Mouse (Mus musculus) R1 (cell line): ENCODE data around the gene Irf2bp1.

ENCODE experiments used
- DNase-seq: peaks from one replicate; pipeline ENCODE4 v3.0.0-alpha.2; 2018; ENCODE audit warnings: low read depth, low spot score

The Irf2bp1 gene

GRCm38 (mm10) chr7:19000421-19000820, 3.4 kb upstream of the Irf2bp1 start:
- no peak for DNase-seq

DNA sequence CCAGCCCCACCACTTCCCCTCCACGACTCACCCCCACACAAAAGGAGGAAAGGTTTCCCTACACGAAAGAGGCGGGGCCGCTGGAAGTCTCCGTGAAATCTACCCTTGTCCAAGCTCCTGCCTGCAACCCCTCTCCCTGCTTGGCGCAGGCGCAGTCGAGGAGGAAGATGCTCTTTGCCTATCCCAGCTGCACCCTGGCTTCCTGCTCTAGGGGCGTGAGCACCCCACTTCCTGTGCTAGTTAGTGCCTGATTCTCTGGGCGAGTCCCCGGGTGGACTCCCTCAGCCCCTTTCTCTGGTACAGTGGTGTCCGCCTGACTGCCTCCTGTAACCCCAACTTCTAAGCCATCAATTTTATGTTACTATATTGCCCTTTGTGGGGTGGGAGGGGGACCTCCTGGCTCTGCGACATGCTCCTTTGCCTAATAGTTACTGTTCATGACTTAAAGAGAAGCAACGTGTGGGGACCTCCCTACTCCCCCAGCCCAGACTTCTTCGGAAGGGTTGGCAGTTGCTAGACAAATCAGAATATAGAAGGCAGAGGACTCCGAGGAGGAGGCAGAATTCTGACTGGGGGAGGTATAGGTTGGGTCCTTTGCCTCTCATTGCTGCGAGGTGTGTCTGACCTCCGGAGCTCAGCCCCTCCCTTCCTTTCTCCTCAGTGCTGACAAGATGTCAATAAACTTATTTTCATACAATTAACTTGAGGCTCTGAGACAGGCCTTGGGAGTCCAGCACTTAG, 2.6 kb upstream of the Irf2bp1 start:
- peak; percentile 89 for DNase-seq

DNA sequence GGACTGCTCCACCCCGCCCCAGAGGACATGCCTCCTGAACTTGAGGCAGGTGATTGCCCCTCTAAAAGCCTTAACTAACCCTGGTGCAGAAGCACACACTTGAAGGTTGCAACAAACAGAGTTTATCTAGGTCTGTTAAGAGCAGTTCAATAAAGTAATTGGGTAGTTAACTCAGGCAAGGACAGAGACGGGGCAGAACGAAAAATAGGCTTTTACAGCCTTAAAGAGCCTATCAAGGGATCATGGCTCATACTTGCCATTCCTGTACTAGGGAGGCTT, 2.1 kb upstream of the Irf2bp1 start:
- DNase-seq, result no peak

DNA sequence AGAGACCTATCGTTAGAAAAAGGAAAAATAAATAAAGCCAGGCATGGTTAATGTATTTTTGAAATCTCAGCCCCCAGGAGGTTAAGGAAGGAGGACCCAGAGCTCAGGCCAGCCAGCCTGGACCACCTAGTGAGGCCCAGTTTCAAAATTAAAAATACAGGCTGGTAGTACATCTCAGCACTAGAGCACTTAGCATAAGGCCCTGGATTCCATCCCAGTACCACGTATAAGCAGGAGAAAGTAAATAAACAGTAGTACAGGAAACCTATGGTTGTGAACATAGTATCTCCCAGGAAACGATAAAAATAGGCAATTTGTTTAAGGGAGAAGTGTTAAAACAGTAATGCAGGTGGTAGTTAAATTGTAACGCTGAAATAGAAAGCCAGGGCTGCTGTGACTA, 1.7 kb upstream of the Irf2bp1 start:
- no peak for DNase-seq

- DNase-seq, result peak; percentile 98
These were observed 871 bp upstream of the Irf2bp1 start for GRCm38 (mm10) chr7:19002848-19003498.

DNA sequence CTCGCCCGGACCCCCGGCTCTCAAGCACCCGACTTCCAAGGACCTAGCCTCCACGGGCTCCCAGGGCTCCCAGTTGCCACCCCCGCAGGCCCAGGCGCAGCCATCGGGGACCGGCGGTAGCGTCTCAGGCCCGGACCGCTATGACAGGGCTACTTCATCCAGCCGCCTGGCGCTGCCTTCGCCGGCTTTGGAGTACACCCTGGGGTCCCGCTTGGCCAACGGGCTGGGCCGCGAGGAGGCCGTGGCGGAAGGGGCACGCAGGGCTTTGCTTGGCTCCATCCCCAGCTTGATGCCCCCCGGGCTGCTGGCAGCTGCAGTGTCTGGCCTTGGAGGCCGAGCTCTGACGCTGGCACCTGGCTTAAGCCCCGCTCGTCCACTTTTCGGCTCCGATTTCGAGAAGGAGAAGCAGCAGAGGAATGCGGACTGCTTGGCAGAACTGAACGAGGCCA, 811 bp downstream of the Irf2bp1 start:
- peak; percentile 54 for DNase-seq

DNA sequence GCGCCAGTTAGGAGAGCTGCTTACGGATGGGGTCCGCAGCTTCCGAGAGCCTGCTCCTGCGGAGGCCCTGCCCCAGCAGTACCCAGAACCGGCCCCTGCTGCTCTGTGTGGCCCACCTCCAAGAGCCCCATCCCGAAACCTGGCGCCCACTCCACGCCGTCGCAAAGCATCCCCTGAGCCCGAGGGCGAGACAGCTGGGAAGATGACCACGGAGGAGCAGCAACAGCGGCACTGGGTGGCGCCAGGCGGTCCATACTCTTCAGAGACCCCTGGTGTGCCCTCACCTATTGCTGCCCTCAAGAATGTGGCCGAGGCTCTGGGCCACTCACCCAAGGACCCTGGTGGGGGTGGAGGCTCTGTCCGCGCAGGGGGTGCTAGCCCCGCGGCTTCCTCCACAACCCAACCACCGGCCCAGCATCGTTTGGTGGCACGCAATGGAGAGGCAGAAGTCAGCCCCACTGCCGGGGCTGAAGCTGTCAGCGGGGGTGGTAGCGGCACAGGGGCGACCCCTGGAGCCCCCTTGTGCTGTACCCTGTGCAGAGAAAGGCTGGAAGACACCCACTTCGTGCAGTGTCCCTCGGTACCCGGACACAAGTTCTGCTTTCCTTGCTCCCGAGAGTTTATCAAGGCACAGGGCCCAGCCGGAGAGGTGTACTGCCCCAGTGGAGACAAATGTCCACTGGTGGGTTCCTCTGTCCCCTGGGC, 1.7 kb downstream of the Irf2bp1 start:
- DNase-seq, result no peak

- peak; percentile 90 for DNase-seq
These were observed 2.6 kb downstream of the Irf2bp1 start for GRCm38 (mm10) chr7:19006476-19006875.

DNA sequence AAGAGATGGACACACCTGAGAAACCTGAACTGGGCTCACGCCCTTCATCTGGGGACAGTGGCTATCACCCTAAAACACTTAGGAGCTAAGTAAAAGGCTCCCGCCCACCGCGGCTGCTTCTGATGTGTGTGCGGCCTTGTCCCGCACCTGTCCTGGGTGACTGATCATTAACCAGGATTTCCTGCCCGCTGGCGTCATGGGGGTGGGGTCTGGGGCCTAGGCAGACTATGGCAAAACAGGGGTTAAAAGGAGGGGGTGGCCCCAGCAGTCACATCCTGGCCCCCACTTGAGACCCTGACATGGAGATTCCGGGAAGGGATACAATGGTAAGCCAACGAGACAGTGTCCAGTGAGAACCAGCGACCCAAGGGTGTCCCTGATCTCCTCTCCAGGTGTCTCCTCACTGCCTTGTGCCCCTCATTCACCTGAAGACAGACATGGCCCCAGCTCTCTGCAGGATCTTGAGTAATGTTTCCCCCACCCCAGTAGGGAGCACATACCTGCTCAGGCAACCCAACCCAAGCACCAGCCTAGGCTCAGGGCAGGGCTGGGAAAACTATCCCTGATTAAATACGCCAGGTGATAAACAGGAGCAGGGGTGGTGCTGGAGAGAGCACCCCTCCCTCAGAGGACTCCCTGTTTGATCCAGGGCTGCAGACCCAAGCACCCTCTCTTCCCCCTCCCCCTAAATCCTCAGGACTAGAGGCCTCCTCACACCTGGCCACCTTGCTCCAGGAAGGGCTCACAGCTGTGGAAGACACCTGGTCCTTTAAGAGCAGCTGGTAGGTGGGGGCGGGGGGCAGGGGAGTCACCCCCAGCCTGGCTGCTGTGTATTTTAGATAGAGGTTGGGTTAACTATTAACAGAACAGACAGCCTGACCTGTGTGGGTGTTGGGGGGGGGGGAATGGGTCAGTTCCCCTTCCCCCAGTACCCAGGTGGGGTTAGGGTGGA, 3.5 kb downstream of the Irf2bp1 start:
- DNase-seq, result no peak

- DNase-seq, result no peak
These were observed 6.7 kb downstream of the Irf2bp1 start for GRCm38 (mm10) chr7:19010581-19010980.

DNA sequence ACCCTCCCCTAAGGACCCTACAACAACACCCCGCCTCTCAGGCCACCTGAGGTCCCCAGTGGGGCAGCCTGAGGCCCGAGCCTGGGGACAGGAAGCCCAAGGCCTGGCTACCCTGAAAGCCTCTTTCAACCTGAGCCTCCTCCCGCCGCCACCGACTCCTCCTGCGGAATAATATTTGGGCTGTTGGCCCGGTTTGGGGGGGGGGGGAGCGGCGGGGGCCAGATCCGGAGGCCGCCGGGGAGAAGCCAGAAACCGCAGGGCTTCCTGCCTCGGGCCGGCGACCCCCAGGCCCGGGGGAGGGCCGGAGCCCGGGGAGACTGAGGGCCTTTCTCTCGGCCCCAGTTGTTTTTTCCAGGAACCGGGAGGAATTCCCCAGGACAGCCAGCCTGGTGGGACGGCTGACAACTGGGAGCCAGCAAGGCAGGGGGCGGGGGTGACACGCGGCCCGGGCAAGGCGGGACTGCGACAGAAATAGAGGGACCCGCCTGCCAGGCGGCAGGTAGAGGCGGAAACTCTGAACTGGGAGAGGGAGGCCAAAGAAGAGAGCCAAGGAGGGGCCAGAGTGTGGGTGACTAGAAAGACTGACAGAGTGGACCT, 8.3 kb downstream of the Irf2bp1 start:
- no peak for DNase-seq

DNA sequence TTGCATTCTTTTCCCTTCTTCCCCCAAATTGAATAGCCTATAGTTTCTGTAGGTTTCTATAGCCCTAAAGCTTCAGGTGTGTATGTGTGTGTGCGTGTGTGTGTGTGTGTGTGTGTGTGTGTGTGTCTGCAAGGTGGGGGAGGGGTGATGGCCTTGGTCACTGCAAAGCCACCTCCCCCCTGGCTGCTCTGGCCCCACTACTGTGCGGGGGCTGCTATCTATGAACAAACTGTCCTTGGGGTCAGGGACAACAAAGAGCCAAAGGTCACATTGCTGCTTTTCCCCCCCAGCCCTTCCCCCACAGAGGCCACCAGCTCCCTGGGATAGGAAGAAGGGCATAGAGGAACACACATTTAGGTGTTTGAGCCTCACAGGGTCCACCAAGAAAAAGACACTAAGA, 9.0 kb downstream of the Irf2bp1 start:
- DNase-seq, result no peak

DNA sequence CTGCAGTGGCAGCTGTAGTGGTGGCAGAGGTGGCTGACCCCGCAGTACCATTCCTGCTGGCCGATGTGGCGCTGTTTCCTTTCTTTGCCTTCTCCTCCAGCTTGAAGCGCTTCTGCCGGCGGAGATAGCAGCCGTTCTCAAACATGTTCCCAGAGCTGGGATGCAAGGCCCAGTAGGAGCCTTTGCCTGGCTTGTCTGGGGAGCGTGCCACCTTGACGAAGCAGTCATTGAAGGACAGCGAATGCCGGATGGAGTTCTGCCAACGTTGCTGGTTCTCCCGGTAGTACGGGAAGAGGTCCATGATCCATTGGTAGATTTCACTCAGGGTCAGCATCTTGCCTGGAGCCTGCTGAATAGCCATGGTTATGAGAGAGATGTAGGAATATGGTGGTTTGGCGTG, 10.6 kb downstream of the Irf2bp1 start:
- peak; percentile 19 for DNase-seq

GRCm38 (mm10) chr7:19016042-19016441, 12.2 kb downstream of the Irf2bp1 start:
- DNase-seq, result no peak

DNA sequence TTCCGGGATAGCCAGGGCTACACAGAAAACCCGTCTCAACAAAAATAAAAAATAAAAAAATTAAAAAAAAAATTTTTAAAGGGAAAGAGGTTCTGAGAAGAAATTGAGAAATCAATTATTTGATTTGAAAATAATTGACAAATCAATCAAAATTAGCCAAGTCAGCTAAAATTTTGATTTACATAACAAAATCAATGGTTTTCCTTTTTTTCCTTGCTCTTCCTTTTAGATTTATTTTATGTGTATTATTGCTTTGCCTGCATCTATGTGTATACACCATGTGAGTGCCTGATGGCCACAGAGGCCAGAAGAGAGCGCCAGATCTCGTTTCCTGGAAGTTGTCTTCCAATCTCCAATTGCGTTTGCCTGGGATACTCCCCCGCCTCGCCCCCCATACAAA, 14.1 kb downstream of the Irf2bp1 start:
- no peak for DNase-seq

DNA sequence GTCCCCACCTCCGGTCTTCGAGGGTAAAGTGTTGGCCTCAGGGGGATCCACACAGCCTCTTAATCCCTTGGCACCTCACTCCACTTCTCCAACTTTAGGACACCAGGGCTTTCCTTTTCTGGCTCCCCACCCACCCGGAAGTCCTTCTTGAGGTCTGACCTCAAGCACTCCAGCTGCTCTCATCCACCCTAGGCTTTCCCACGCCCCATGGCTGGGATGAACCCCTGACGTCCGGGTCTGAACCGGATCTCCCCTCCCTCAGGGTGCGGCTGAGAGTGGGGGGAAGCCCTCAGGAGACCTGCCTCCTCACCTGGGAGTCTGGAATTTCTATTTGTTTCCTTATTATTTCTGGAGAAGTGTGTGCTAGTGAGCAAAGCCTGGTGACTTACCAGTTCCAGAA, 17.2 kb downstream of the Irf2bp1 start:
- DNase-seq, result no peak

DNA sequence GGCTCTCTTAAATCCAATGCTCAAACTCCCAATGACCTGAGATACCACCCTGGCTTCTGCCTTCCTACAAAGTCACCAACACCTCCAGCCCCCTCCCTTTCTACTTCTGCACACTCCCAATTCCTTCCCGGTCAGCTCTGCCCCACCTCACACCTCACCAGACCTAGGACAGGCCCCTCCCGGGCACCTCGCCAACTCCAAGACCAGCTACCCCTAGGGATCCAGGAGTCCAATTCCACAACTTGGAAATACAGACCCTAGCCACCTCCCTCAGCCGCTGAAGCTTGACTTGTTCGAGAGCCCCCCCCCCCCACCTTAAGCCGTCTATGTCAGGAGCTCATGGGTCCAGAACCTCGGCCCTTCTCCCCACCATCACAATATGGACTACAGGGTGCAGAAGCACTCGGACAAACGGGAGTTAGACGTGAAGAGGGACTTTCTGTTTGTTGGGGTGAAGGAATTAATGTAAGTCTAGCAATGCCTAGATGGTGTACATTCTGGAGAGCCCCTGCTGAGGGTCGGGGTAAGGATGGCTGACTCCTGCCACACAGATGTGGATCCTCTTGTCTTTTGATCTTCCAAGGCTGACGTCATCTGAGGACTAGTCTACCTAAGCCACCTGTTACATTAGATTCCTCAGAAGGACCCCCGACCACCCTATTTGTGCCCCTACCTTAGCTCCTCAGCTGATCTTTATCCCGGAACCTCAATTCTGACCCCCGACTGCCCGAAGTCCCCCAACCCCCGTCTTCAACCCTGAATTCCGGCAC, 18.5 kb downstream of the Irf2bp1 start:
- no peak for DNase-seq

DNA sequence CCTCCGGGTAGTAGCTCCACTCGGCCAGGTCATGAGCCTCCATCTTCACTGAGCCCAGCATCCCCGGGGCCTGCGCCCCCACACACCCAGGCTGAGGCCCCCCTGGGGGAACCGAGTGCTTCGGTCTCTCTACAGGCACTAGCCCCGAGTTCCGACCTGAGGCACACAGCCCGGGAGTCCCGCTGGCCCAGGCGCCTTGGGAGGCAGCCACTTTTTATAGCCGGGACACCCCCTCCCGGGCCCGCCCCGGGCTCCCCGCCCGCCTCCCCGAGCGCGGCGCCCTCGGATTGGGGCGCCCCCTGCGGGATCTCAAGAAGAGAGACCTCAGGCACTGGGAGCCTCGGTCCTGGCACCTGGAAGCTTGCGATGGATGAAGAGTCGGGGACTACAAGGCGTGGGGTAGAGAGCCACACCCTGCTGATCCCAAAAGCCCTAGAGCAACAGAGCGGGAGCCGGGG, 19.5 kb downstream of the Irf2bp1 start, which contains the start of gene Foxa3:
Gene Foxa3 (minus strand): TSS at position 182 of the 458 bp plus-strand sequence.
- DNase-seq, result peak; percentile 84

GRCm38 (mm10) chr7:19024096-19024506, 20.3 kb downstream of the Irf2bp1 start, which contains the start of gene Sympk:
Gene Sympk, plus strand, starts transcription at chr7:19024377.
- peak; percentile 96 for DNase-seq

GRCm38 (mm10) chr7:19024581-19025255, 20.9 kb downstream of the Irf2bp1 start:
- peak; percentile 70 for DNase-seq
